Mouse (Mus musculus): ENCODE measurements around the gene Arsg. TPM values are rescaled to one million over a fixed set of nuclear protein-coding genes. Genes with fewer than 3 reads are reported as not detected.

Gene Arsg
- polyA plus RNA-seq, 1 experiment from 2014 or later = 5.4 TPM

GRCm38 (mm10) chr11:109539290-109539689 lies 66.1 kb downstream of the Arsg start:
- Histone ChIP-seq H3K4me1 (peaks cover 23% of the 10 kb centered on the region), H3K4me3 (replicated peaks) (no peak overlapping the region), H3K9ac (no peak overlapping the region), H3K9me3 (replicated peaks) (no peaks in the 10 kb centered on the region), H3K36me3 (no peaks in the 10 kb centered on the region), H3K27ac (no peak overlapping the region), H3K27me3 (no peaks in the 10 kb centered on the region), H3K4me2 (no peak overlapping the region)
- 39% methylated on average over 6 of the region's 6 CpGs for WGBS
- ATAC-seq (replicated peaks; ENCODE audit: low FRiP score) = no peak

- peaks cover 45% of the 10 kb centered on the region for H3K4me1 ChIP-seq
- H3K9ac ChIP-seq = no peak overlapping the region
- H3K27ac ChIP-seq = no peak overlapping the region
- no peak for ATAC-seq (replicated peaks; ENCODE audit: low FRiP score)
- WGBS = 62% methylated on average over 9 of the region's 9 CpGs
- H3K36me3 ChIP-seq = no peaks in the 10 kb centered on the region
- no peak overlapping the region for H3K4me3 ChIP-seq (replicated peaks)
- H3K4me2 ChIP-seq = no peak overlapping the region
- H3K27me3 ChIP-seq = no peaks in the 10 kb centered on the region
- no peaks in the 10 kb centered on the region for H3K9me3 ChIP-seq (replicated peaks)
These were observed 70.3 kb downstream of the Arsg start for GRCm38 (mm10) chr11:109543466-109543865.

- no peak for ATAC-seq (replicated peaks; ENCODE audit: low FRiP score)
- WGBS = 35% methylated on average over 7 of the region's 7 CpGs
- H3K27ac ChIP-seq = 0 out of 2 replicates have a peak overlapping the region, but pooled peaks have one; percentile 13
These were observed 71.3 kb downstream of the Arsg start for GRCm38 (mm10) chr11:109544432-109544831.

DNA sequence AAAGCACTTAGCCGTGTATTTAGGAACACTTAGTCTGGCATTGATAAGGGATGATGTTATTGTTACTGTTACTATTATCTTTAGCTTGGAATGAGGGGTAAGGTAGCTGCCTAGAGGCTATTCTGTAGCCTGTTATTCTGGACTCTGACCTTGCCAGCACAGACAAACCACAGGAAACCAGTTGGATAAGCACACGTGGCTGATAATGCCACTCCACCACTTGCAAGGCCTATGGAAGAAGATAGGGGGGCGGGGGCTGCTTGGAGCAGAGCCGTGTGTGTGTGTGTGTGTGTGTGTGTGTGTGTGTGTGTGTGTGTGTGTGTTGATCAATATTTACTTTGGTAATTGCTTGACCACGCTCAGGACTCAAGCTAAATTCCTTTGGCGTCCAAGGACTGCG lies 72.1 kb downstream of the Arsg start:
- WGBS = 31% methylated on average over 7 of the region's 7 CpGs
- Histone ChIP-seq H3K9me3 (replicated peaks) (no peaks in the 10 kb centered on the region), H3K4me3 (replicated peaks) (no peak overlapping the region), H3K27ac (peak overlapping the region; percentile 84), H3K4me1 (peaks cover 35% of the 10 kb centered on the region), H3K9ac (no peak overlapping the region), H3K4me2 (peak overlapping the region; percentile 40; the same call in 1 of the 2 replicates), H3K27me3 (no peaks in the 10 kb centered on the region), H3K36me3 (no peaks in the 10 kb centered on the region)
- peak; percentile 59 for ATAC-seq (replicated peaks; ENCODE audit: low FRiP score)

More at GRCm38 (mm10) chr11:109544432-109544831, 71.3 kb downstream of the Arsg start:
- H3K27me3 ChIP-seq = no peaks in the 10 kb centered on the region
- no peak overlapping the region for H3K9ac ChIP-seq
- no peaks in the 10 kb centered on the region for H3K9me3 ChIP-seq (replicated peaks)
- H3K4me3 ChIP-seq (replicated peaks) = no peak overlapping the region
- no peak overlapping the region for H3K4me2 ChIP-seq
- no peaks in the 10 kb centered on the region for H3K36me3 ChIP-seq
- peaks cover 36% of the 10 kb centered on the region for H3K4me1 ChIP-seq

DNA sequence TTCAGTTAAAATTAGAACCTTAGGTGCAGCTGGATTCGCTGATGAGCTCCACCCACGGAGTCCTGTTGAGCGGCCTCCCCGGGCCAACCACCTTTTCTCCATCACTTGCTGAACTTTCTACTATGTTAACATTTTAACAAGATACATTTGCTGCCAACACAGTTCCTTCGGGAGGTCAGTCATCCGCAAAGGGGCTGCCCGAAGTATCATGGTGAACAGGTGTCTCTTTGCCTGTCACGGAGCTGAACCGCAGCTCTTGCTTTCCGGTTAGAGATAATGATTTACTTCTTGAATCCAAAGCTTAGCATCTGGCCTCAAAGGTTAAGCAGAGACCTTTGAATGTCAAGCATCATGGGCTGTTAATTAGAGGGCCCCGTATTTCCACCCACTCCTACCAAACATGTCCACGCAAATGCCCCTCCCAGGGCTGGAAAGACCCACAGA lies 72.5 kb downstream of the Arsg start:
- Histone ChIP-seq H3K9me3 (replicated peaks) (no peaks in the 10 kb centered on the region), H3K27ac (peak overlapping the region; percentile 84), H3K4me2 (peak overlapping the region; percentile 40; the same call in 1 of the 2 replicates), H3K36me3 (no peaks in the 10 kb centered on the region), H3K4me3 (replicated peaks) (no peak overlapping the region), H3K9ac (no peak overlapping the region), H3K4me1 (peaks cover 35% of the 10 kb centered on the region), H3K27me3 (no peaks in the 10 kb centered on the region)
- 21% methylated on average over 12 of the region's 12 CpGs for WGBS
- peak; percentile 77 for ATAC-seq (replicated peaks; ENCODE audit: low FRiP score)

- Histone ChIP-seq H3K4me2 (no peak overlapping the region; the same call in 1 of the 2 replicates), H3K9ac (no peak overlapping the region), H3K27me3 (no peaks in the 10 kb centered on the region), H3K9me3 (replicated peaks) (no peaks in the 10 kb centered on the region), H3K36me3 (no peaks in the 10 kb centered on the region), H3K4me1 (peaks cover 35% of the 10 kb centered on the region), H3K27ac (0 out of 2 replicates have a peak overlapping the region, but pooled peaks have one; percentile 84), H3K4me3 (replicated peaks) (no peak overlapping the region)
- WGBS = 39% methylated on average over 16 of the region's 16 CpGs
- 0 out of 2 replicates have a peak, but pooled peaks have one; percentile 12 for ATAC-seq (replicated peaks; ENCODE audit: low FRiP score)
These were observed 73.3 kb downstream of the Arsg start for GRCm38 (mm10) chr11:109546305-109547001.

DNA sequence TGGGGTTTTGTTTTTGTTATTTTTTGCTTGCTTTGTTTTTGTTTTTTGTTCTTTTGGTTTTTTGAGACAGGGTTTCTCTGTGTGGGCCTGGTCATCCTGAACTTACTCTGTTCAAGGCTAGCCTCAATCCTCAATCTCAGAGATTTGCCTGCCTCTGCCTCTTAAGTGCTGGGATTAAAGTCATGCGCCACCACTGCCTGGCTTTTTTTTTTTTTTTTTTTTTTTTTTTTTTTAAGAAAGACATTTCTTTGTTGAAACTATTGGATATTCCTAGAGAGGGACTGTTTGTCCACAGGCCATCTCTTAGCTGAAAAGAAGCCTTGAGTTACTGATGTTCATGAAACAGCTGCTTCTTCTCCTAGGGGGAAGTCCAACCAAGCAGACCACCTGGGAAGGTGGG lies 74.5 kb downstream of the Arsg start:
- no peak for ATAC-seq (replicated peaks; ENCODE audit: low FRiP score)
- no peak overlapping the region for H3K9ac ChIP-seq
- no peak overlapping the region for H3K27ac ChIP-seq
- H3K9me3 ChIP-seq (replicated peaks) = no peaks in the 10 kb centered on the region
- no peaks in the 10 kb centered on the region for H3K36me3 ChIP-seq
- WGBS = 100% methylated on average over 1 of the region's 1 CpGs
- H3K27me3 ChIP-seq = no peaks in the 10 kb centered on the region
- no peak overlapping the region for H3K4me2 ChIP-seq
- H3K4me1 ChIP-seq = peaks cover 36% of the 10 kb centered on the region
- no peak overlapping the region for H3K4me3 ChIP-seq (replicated peaks)

- H3K9ac ChIP-seq = no peak overlapping the region
- H3K4me3 ChIP-seq (replicated peaks) = no peak overlapping the region
- no peaks in the 10 kb centered on the region for H3K36me3 ChIP-seq
- peak; percentile 47; the same call in 1 of the 2 replicates for ATAC-seq (replicated peaks; ENCODE audit: low FRiP score)
- WGBS = 46% methylated on average over 5 of the region's 5 CpGs
- no peak overlapping the region for H3K4me2 ChIP-seq
- H3K9me3 ChIP-seq (replicated peaks) = no peaks in the 10 kb centered on the region
- peaks cover 32% of the 10 kb centered on the region for H3K4me1 ChIP-seq
- no peak overlapping the region for H3K27ac ChIP-seq
- H3K27me3 ChIP-seq = no peaks in the 10 kb centered on the region
These were observed 76.6 kb downstream of the Arsg start for GRCm38 (mm10) chr11:109549599-109550290.

GRCm38 (mm10) chr11:109553921-109554320 lies 80.7 kb downstream of the Arsg start:
- Histone ChIP-seq H3K4me1 (peaks cover 14% of the 10 kb centered on the region; the same call in 1 of the 2 replicates), H3K4me3 (replicated peaks) (no peak overlapping the region), H3K4me2 (no peak overlapping the region), H3K27ac (no peak overlapping the region), H3K9me3 (replicated peaks) (no peaks in the 10 kb centered on the region), H3K27me3 (no peaks in the 10 kb centered on the region), H3K9ac (no peak overlapping the region), H3K36me3 (no peaks in the 10 kb centered on the region)
- WGBS = 67% methylated on average over 4 of the region's 4 CpGs
- no peak for ATAC-seq (replicated peaks; ENCODE audit: low FRiP score)

DNA sequence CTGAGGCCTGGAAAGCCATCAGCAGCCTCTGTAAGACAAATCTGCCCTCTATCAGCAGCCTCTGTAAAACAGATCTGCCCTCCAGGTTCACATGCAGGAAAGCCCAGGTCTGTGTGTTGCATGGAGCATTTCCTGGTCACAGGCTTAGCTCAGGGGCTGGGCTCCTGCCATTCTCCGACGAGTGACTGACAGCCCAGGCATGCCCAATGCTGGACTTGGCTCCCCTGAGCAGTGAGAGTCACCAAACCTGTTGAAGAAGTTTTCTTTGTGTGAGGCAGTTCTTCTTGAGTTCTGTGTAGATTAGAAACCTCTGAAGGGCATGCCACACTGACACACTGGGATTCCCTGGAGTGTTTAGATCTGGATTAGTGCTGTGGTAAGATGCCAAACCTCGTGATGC lies 81.3 kb downstream of the Arsg start:
- Histone ChIP-seq H3K9ac (no peak overlapping the region), H3K27me3 (no peaks in the 10 kb centered on the region), H3K4me3 (replicated peaks) (no peak overlapping the region), H3K9me3 (replicated peaks) (no peaks in the 10 kb centered on the region), H3K4me2 (no peak overlapping the region), H3K36me3 (no peaks in the 10 kb centered on the region), H3K4me1 (peaks cover 14% of the 10 kb centered on the region; the same call in 1 of the 2 replicates), H3K27ac (no peak overlapping the region)
- WGBS = 52% methylated on average over 3 of the region's 3 CpGs
- no peak for ATAC-seq (replicated peaks; ENCODE audit: low FRiP score)

DNA sequence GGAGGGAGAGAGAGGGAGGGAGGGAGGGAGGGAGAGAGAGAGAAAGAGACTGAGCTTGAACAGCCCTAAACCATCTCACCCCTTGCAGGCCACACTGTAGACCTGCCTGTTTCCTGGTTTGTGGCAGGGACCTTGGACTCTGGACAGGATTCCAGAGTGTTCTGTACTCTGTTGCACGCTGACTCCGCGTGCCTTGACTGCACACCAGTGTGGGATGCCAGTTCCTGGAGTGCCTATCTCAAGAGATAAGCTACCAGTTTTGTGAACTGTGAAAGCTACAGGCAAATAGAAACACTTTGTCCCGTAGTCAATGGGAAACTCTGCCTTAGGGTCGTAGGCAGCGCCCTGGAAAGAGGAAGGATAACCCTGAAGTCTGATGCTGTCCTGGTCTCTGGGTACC lies 83.0 kb downstream of the Arsg start:
- ATAC-seq (replicated peaks; ENCODE audit: low FRiP score) = no peak
- 79% methylated on average over 6 of the region's 6 CpGs for WGBS
- H3K27ac ChIP-seq = no peak overlapping the region

GRCm38 (mm10) chr11:109557419-109557818 lies 84.2 kb downstream of the Arsg start:
- H3K36me3 ChIP-seq = no peaks in the 10 kb centered on the region
- WGBS = 81% methylated on average over 11 of the region's 11 CpGs
- peak; percentile 30; the same call in 1 of the 2 replicates for ATAC-seq (replicated peaks; ENCODE audit: low FRiP score)
- H3K4me3 ChIP-seq (replicated peaks) = no peak overlapping the region
- no peak overlapping the region for H3K27ac ChIP-seq
- no peak overlapping the region for H3K4me2 ChIP-seq
- H3K9ac ChIP-seq = no peak overlapping the region
- no peaks in the 10 kb centered on the region for H3K9me3 ChIP-seq (replicated peaks)
- H3K4me1 ChIP-seq = peaks cover 30% of the 10 kb centered on the region
- H3K27me3 ChIP-seq = no peaks in the 10 kb centered on the region

More for the DNA sequence above, 83.0 kb downstream of the Arsg start:
- Histone ChIP-seq H3K4me2 (no peak overlapping the region), H3K9me3 (replicated peaks) (no peaks in the 10 kb centered on the region), H3K36me3 (no peaks in the 10 kb centered on the region), H3K4me1 (peaks cover 23% of the 10 kb centered on the region), H3K4me3 (replicated peaks) (no peak overlapping the region), H3K9ac (no peak overlapping the region), H3K27me3 (no peaks in the 10 kb centered on the region)
